Mouse (Mus musculus): ENCODE data around the gene Olfr508. TPM values are rescaled to one million over a fixed set of nuclear protein-coding genes. Genes with fewer than 3 reads are reported as not detected.
"Not testable (repeated sequence)": the region's sequence is repeated elsewhere in the genome, so short reads cannot be mapped to it uniquely, and the experiment has no call there.

Olfr508 gene
- polyA plus RNA-seq (2016; fragmentation: Nextera tagmentation; extraction: Ambion mirVana) = not detected in 2 replicates

GRCm38 (mm10) chr7:108629694-108630093 lies at the start of gene Olfr508:
TSS of gene Olfr508 (plus strand) at chr7:108629994.
- 92% methylated on average over 3 of the region's 3 CpGs for WGBS
- Histone ChIP-seq H3K27ac (replicated peaks) (no peak within 1 kb of the TSS), H3K4me1 (no peaks in the 10 kb centered on the region), H3K36me3 (replicated peaks) (no peaks in the 10 kb centered on the region), H3K4me3 (no peak within 1 kb of the TSS), H3K9me3 (no peaks in the 10 kb centered on the region), H3K27me3 (replicated peaks; ENCODE audit: low read depth, poor library complexity, severe bottlenecking) (no peaks in the 10 kb centered on the region)
- DNase-seq (ENCODE audit: low spot score) = no peak

GRCm38 (mm10) chr7:108589797-108590196 lies 40.0 kb upstream of the Olfr508 start:
- Histone ChIP-seq H3K9me3 (no peaks in the 10 kb centered on the region), H3K27me3 (replicated peaks; ENCODE audit: low read depth, poor library complexity, severe bottlenecking) (no peaks in the 10 kb centered on the region), H3K36me3 (replicated peaks) (no peaks in the 10 kb centered on the region), H3K4me3 (no peak overlapping the region), H3K27ac (replicated peaks) (no peak overlapping the region), H3K4me1 (no peaks in the 10 kb centered on the region)
- no peak for DNase-seq (ENCODE audit: low spot score)
- 91% methylated on average over 1 of the region's 1 CpGs for WGBS

- not testable (repeated sequence) for H3K4me3 ChIP-seq; DNase-seq (ENCODE audit: low spot score); H3K36me3 ChIP-seq (replicated peaks); H3K27me3 ChIP-seq (replicated peaks; ENCODE audit: low read depth, poor library complexity, severe bottlenecking); H3K4me1 ChIP-seq; H3K27ac ChIP-seq (replicated peaks); H3K9me3 ChIP-seq
- WGBS = 76% methylated on average over 3 of the region's 3 CpGs
Measured at GRCm38 (mm10) chr7:108601916-108602315, 27.9 kb upstream of the Olfr508 start.

- H3K4me3 ChIP-seq = no peak within 1 kb of the TSS
- no peak for DNase-seq (ENCODE audit: low spot score)
- H3K9me3 ChIP-seq = no peaks in the 10 kb centered on the region
Measured at GRCm38 (mm10) chr7:108610487-108610886, 19.3 kb upstream of the Olfr508 start, which contains the start of gene Olfr506. TSS of gene Olfr506 (plus strand) at chr7:108610787.

GRCm38 (mm10) chr7:108614110-108614509 lies 15.7 kb upstream of the Olfr508 start:
- no peaks in the 10 kb centered on the region for H3K4me1 ChIP-seq
- H3K4me3 ChIP-seq = no peak overlapping the region
- no peaks in the 10 kb centered on the region for H3K9me3 ChIP-seq
- H3K27ac ChIP-seq (replicated peaks) = no peak overlapping the region
- H3K36me3 ChIP-seq (replicated peaks) = no peaks in the 10 kb centered on the region
- 91% methylated on average over 2 of the region's 2 CpGs for WGBS
- DNase-seq (ENCODE audit: low spot score) = no peak
- no peaks in the 10 kb centered on the region for H3K27me3 ChIP-seq (replicated peaks; ENCODE audit: low read depth, poor library complexity, severe bottlenecking)

More at GRCm38 (mm10) chr7:108610487-108610886, 19.3 kb upstream of the Olfr508 start, which contains the start of gene Olfr506:
- Histone ChIP-seq H3K27ac (replicated peaks) (no peak within 1 kb of the TSS), H3K36me3 (replicated peaks) (no peaks in the 10 kb centered on the region), H3K4me1 (no peaks in the 10 kb centered on the region), H3K27me3 (replicated peaks; ENCODE audit: low read depth, poor library complexity, severe bottlenecking) (no peaks in the 10 kb centered on the region)

GRCm38 (mm10) chr7:108616781-108617180 lies 13.0 kb upstream of the Olfr508 start:
- DNase-seq (ENCODE audit: low spot score); H3K4me3 ChIP-seq; H3K36me3 ChIP-seq (replicated peaks); H3K27me3 ChIP-seq (replicated peaks; ENCODE audit: low read depth, poor library complexity, severe bottlenecking); H3K4me1 ChIP-seq; H3K9me3 ChIP-seq; H3K27ac ChIP-seq (replicated peaks): not testable (repeated sequence)
- WGBS = 56% methylated on average over 3 of the region's 3 CpGs

- Histone ChIP-seq H3K36me3 (replicated peaks) (no peaks in the 10 kb centered on the region), H3K27me3 (replicated peaks; ENCODE audit: low read depth, poor library complexity, severe bottlenecking) (no peaks in the 10 kb centered on the region), H3K4me1 (no peaks in the 10 kb centered on the region), H3K9me3 (no peaks in the 10 kb centered on the region), H3K4me3 (no peak within 1 kb of the TSS), H3K27ac (replicated peaks) (no peak within 1 kb of the TSS)
- WGBS = 89% methylated on average over 2 of the region's 2 CpGs
- no peak for DNase-seq (ENCODE audit: low spot score)
Measured at GRCm38 (mm10) chr7:108621514-108621913, 8.3 kb upstream of the Olfr508 start, which contains the start of gene Olfr507. TSS of gene Olfr507 (plus strand) at chr7:108621814.

- Histone ChIP-seq H3K4me1 (no peaks in the 10 kb centered on the region), H3K27ac (replicated peaks) (no peak within 1 kb of the TSS), H3K9me3 (peaks cover 3% of the 10 kb centered on the region; the same call in 1 of the 2 replicates), H3K36me3 (replicated peaks) (no peaks in the 10 kb centered on the region), H3K4me3 (no peak within 1 kb of the TSS), H3K27me3 (replicated peaks; ENCODE audit: low read depth, poor library complexity, severe bottlenecking) (no peaks in the 10 kb centered on the region)
- DNase-seq (ENCODE audit: low spot score) = no peak
Measured at GRCm38 (mm10) chr7:108651806-108652205, 22.0 kb downstream of the Olfr508 start, which contains the start of gene Olfr509. TSS of gene Olfr509 (minus strand) at chr7:108651906.

- no peaks in the 10 kb centered on the region for H3K27me3 ChIP-seq (replicated peaks; ENCODE audit: low read depth, poor library complexity, severe bottlenecking)
- no peak overlapping the region for H3K4me3 ChIP-seq
- no peaks in the 10 kb centered on the region for H3K9me3 ChIP-seq
- no peaks in the 10 kb centered on the region for H3K36me3 ChIP-seq (replicated peaks)
- no peaks in the 10 kb centered on the region for H3K4me1 ChIP-seq
- 89% methylated on average over 3 of the region's 3 CpGs for WGBS
- DNase-seq (ENCODE audit: low spot score) = no peak
- no peak overlapping the region for H3K27ac ChIP-seq (replicated peaks)
Measured at GRCm38 (mm10) chr7:108662419-108662818, 32.6 kb downstream of the Olfr508 start.

GRCm38 (mm10) chr7:108666118-108666517 lies 36.3 kb downstream of the Olfr508 start, which contains the start of gene Olfr510:
TSS of gene Olfr510 (plus strand) at chr7:108666418.
- 90% methylated on average over 1 of the region's 1 CpGs for WGBS
- DNase-seq (ENCODE audit: low spot score) = no peak
- Histone ChIP-seq H3K27me3 (replicated peaks; ENCODE audit: low read depth, poor library complexity, severe bottlenecking) (no peaks in the 10 kb centered on the region), H3K9me3 (no peaks in the 10 kb centered on the region), H3K4me1 (no peaks in the 10 kb centered on the region), H3K27ac (replicated peaks) (no peak within 1 kb of the TSS), H3K36me3 (replicated peaks) (no peaks in the 10 kb centered on the region), H3K4me3 (no peak within 1 kb of the TSS)

GRCm38 (mm10) chr7:108671058-108671457 lies 41.3 kb downstream of the Olfr508 start:
- Histone ChIP-seq H3K36me3 (replicated peaks) (no peaks in the 10 kb centered on the region), H3K4me3 (no peak overlapping the region), H3K9me3 (no peaks in the 10 kb centered on the region), H3K27ac (replicated peaks) (no peak overlapping the region), H3K27me3 (replicated peaks; ENCODE audit: low read depth, poor library complexity, severe bottlenecking) (no peaks in the 10 kb centered on the region), H3K4me1 (no peaks in the 10 kb centered on the region)
- WGBS = 75% methylated on average over 1 of the region's 1 CpGs
- no peak for DNase-seq (ENCODE audit: low spot score)

GRCm38 (mm10) chr7:108678886-108679285 lies 49.1 kb downstream of the Olfr508 start:
- no peak overlapping the region for H3K4me3 ChIP-seq
- H3K27ac ChIP-seq (replicated peaks) = no peak overlapping the region
- H3K36me3 ChIP-seq (replicated peaks) = no peaks in the 10 kb centered on the region
- 84% methylated on average over 4 of the region's 4 CpGs for WGBS
- 0 out of 2 replicates have a peak, but pooled peaks cover 2% of the 10 kb centered on the region for H3K9me3 ChIP-seq
- no peak for DNase-seq (ENCODE audit: low spot score)
- no peaks in the 10 kb centered on the region for H3K4me1 ChIP-seq
- H3K27me3 ChIP-seq (replicated peaks; ENCODE audit: low read depth, poor library complexity, severe bottlenecking) = no peaks in the 10 kb centered on the region

Data from embryonic facial prominence, embryonic 10.5 days (tissue).